Mouse (Mus musculus) limb, embryonic 10.5 days (tissue): ENCODE measurements around the gene Ugt2b37. TPM values are rescaled to one million over a fixed set of nuclear protein-coding genes. Genes with fewer than 3 reads are reported as not detected.
"Not testable (repeated sequence)": the region's sequence is repeated elsewhere in the genome, so short reads cannot be mapped to it uniquely, and the experiment has no call there.

Experiments used
- DNase-seq: peaks from one replicate; pipeline ENCODE4 v3.0.0-alpha.2; 2017; ENCODE audit warnings: low spot score
- H3K27ac ChIP-seq: fragments of 300-500 bp; sonication (generic); 2 replicates; pipeline ENCODE4 v1.5.1; 2016; ENCODE audit warnings: mild to moderate bottlenecking
- H3K27me3 ChIP-seq: fragments of 300-500 bp; sonication (generic); 2 replicates; pipeline ENCODE4 v1.6.1; 2016; ENCODE audit warnings: low read depth, mild to moderate bottlenecking; ENCODE audit not compliant: poor library complexity, severe bottlenecking
- H3K36me3 ChIP-seq: fragments of 300-500 bp; sonication (generic); 2 replicates; pipeline ENCODE4 v1.6.1; 2016; ENCODE audit warnings: mild to moderate bottlenecking, moderate library complexity
- H3K4me1 ChIP-seq: fragments of 300-500 bp; sonication (generic); 2 replicates; pipeline ENCODE4 v1.6.1; 2016
- H3K4me3 ChIP-seq: fragments of 300-500 bp; sonication (generic); 2 replicates; pipeline ENCODE4 v1.5.1; 2016; ENCODE audit warnings: mild to moderate bottlenecking, moderate library complexity
- H3K9me3 ChIP-seq: fragments of 300-500 bp; sonication (generic); replicated peaks from 2 replicates; pipeline ENCODE4 v1.6.1; 2016; ENCODE audit warnings: mild to moderate bottlenecking
- WGBS: fragments of 180-500 bp; shearing (Covaris S2); methylation state at CpG from one replicate; pipeline ENCODE4 v1.1.7; 2016; 5-methylcytosine and 5-hydroxymethylcytosine counted together
- polyA plus RNA-seq: library from polyadenylated mRNA; unstranded; fragments of >200 nt; fragmentation: Nextera tagmentation; extraction: Ambion mirVana; gene quantifications from 2 replicates; pipeline ENCODE4 v1.2.1, GENCODE M21; 2016

Gene Ugt2b37
- polyA plus RNA-seq = not detected in 2 replicates

DNA sequence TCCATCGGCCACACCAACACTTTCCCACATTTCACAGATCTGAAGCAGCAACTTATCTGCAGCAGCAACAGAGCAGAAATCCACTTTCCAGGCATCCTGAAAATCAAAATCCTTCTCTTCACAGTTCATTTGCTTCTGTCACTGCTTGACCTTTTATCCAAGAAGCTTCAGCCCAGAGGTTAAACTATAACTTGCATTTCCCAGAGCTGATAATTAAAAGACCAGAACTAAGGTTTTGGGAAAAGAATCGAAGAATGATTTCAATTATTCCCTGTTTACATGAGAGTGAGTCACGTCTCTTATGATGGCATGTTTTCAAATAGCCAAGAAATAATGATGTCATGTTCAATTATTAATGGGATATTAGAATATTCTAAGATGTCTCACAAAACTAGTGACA lies at the start of gene Ugt2b37:
TSS of gene Ugt2b37 (minus strand) at position 129 of the 400 bp plus-strand sequence.
- not testable (repeated sequence) for H3K4me3 ChIP-seq, H3K36me3 ChIP-seq, DNase-seq, H3K9me3 ChIP-seq, H3K27me3 ChIP-seq, H3K4me1 ChIP-seq, H3K27ac ChIP-seq
- WGBS = 87% methylated on average over 3 of the region's 3 CpGs

DNA sequence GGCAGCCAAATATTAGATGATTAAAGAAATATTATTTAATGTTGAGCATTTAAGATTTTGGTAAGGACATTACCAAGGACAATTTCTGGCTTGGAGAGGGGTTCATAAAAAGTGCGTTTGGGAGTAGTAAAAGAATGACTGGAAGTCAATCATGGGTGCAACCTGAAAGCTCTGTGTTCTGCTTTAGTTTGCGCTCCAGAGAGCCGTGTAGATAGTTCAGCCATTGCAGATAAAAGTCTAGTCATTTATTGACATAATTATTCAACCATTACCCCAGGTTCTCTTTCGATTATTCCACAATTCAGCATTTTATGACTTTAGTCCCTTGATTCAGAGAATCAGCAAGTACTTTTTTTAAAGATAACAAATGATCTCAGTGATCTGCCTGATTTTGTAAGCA lies 31.6 kb upstream of the Ugt2b37 start:
- not testable (repeated sequence) for H3K36me3 ChIP-seq, H3K4me3 ChIP-seq, DNase-seq, H3K4me1 ChIP-seq, H3K27ac ChIP-seq, H3K27me3 ChIP-seq, H3K9me3 ChIP-seq
- 89% methylated on average over 4 of the region's 4 CpGs for WGBS

DNA sequence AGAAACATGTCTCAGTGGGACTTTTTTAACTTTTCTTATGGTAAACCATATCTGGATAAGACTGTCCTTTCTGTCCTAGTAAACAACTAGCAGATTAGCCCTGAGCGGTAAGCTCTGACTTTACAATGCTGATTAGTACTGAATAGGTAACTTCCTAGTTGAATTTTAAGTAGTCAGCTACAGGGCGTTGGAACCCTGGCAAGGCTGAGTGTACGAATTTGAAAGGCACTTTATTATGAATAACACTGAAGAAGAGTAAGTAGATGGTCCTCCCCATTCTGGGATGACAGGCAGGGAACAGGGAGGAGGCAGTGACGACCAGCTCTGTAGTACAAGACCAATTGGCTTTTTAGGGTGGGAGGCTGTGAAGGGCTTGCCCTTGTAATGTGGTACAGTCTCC lies 21.4 kb upstream of the Ugt2b37 start:
- H3K27me3 ChIP-seq, H3K4me1 ChIP-seq, DNase-seq, H3K9me3 ChIP-seq, H3K27ac ChIP-seq, H3K36me3 ChIP-seq, H3K4me3 ChIP-seq: not testable (repeated sequence)
- 90% methylated on average over 4 of the region's 4 CpGs for WGBS

DNA sequence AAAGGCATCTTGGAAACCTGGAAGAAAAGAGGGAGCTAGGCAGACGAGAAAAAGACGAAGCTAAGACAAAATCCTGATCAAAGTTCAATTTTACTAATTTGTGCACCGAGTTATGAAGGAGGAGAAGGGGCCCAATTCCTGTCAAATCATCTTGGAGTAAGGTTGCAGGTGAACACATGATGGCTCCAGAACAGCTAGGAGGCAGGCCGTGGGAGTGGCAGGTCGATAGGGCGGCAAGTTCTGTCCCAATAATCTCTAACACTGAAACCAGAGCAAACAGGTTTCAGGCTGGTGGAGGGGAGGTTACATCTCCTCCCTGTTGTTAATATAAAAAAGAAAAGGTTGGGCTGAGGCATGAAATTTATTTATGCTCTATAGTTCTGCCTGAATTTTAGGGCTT lies 21.0 kb upstream of the Ugt2b37 start:
- Histone ChIP-seq H3K9me3 (no peaks in the 10 kb centered on the region), H3K27me3 (no peaks in the 10 kb centered on the region), H3K36me3 (no peaks in the 10 kb centered on the region), H3K27ac (no peak overlapping the region), H3K4me3 (no peak overlapping the region), H3K4me1 (no peaks in the 10 kb centered on the region)
- 93% methylated on average over 6 of the region's 6 CpGs for whole genome bisulfite sequencing
- no peak for DNase-seq

DNA sequence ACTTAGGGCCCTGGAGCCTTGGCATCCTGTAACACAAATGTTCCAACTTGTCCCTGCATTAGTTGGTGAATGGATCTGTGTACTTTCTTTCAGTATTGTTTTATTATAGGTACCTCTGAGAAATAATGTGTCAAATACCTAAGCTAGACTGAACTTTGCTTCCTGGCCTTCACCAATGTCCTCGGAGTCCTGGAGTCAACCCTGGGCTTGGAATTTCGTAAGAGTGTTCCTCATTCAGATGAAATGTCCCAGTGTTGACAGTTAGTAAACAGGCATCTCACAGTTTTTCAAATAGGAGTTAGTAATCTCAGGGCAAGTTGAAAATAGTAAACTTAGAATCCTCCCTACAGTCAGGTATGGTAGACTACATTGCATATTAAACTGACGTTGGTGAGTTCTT lies 1.2 kb upstream of the Ugt2b37 start:
- H3K27me3 ChIP-seq = no peaks in the 10 kb centered on the region
- no peaks in the 10 kb centered on the region for H3K36me3 ChIP-seq
- no peaks in the 10 kb centered on the region for H3K4me1 ChIP-seq
- no peak overlapping the region for H3K27ac ChIP-seq
- H3K9me3 ChIP-seq = no peaks in the 10 kb centered on the region
- DNase-seq = no peak
- H3K4me3 ChIP-seq = no peak overlapping the region
- WGBS = 86% methylated on average over 3 of the region's 3 CpGs

DNA sequence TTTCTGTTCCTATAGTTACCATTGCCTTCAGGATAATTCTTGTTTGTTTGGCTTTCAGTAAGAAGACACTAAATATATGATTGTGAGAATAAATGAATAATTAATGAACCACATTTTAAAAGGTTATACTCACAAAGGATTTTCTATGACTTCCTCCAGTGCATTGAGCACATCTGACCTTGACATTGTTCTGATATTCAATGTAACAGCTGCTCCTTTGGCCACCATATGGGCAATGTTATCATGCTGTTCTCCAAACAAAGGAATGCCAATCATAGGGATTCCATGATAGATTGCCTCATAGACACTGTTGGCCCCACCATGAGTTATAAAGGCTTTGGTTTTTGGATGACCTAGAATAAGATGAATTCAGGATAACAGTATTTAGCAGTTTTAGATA lies 12.5 kb downstream of the Ugt2b37 start:
- not testable (repeated sequence) for H3K4me3 ChIP-seq, H3K27ac ChIP-seq, DNase-seq, H3K4me1 ChIP-seq, H3K27me3 ChIP-seq, H3K36me3 ChIP-seq, H3K9me3 ChIP-seq

DNA sequence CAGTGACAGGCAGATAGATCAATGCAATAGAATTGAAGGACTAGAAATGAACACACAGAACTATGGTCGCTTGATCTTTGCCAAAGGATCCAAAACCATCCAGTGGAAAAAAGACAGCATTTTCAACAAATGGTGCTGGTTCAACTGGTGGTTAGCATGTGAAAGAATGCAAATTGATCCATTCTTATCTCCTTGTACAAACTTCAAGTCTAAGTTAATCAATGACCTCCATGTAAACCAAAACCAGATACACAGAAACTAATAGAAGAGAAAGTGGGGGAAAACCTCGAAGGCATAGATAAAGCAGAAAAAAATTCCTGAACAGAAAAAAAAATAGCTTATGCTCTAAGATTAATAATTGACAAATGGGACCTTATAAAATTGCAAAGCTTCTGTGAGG lies 58.2 kb downstream of the Ugt2b37 start:
- H3K4me3 ChIP-seq, H3K36me3 ChIP-seq, H3K4me1 ChIP-seq, H3K27me3 ChIP-seq, H3K9me3 ChIP-seq, DNase-seq, H3K27ac ChIP-seq: not testable (repeated sequence)
- 79% methylated on average over 2 of the region's 2 CpGs for WGBS

Other genes with a start within 250 kb of the Ugt2b37 start
- not detected in 2 replicates for gene Ugt2b36, start 162.2 kb downstream of the Ugt2b37 start, polyA plus RNA-seq
- gene Ugt2b5, start 114.5 kb downstream of the Ugt2b37 start, polyA plus RNA-seq = not detected in 2 replicates
- not detected in 2 replicates for gene Ugt2a3, start 82.4 kb upstream of the Ugt2b37 start, polyA plus RNA-seq
- gene Ugt2b38, start 169.4 kb upstream of the Ugt2b37 start, polyA plus RNA-seq = not detected in 2 replicates
- gene Ugt2a2, start 227.5 kb upstream of the Ugt2b37 start, polyA plus RNA-seq = not detected in 2 replicates
- not detected in 2 replicates for gene Gm43638, start 232.0 kb upstream of the Ugt2b37 start, polyA plus RNA-seq
- not detected in 2 replicates for gene Ugt2a1, start 236.1 kb upstream of the Ugt2b37 start, polyA plus RNA-seq